Mouse (Mus musculus) layer of hippocampus, postnatal 25 days (tissue): ENCODE data around the gene Uts2b. TPM values are rescaled to one million over a fixed set of nuclear protein-coding genes. Genes with fewer than 3 reads are reported as not detected.
A peak's percentile ranks its signal among the peaks of the same experiment; 100 is the strongest.

Source experiments
- DNase-seq, 2 experiments: peaks; one replicate each; pipeline ENCODE4 v3.0.0; 2022; ENCODE audit warnings: mixed read lengths in 2 of 2, low spot score in 1 of 2; ENCODE audit errors: extremely low spot score in 1 of 2
- total RNA-seq, 2 experiments: library from RNA; stranded (reverse); gene quantifications; 2 replicates each; pipeline ENCODE4 v1.2.3; 2021

Gene Uts2b
- total RNA-seq = not detected

DNA sequence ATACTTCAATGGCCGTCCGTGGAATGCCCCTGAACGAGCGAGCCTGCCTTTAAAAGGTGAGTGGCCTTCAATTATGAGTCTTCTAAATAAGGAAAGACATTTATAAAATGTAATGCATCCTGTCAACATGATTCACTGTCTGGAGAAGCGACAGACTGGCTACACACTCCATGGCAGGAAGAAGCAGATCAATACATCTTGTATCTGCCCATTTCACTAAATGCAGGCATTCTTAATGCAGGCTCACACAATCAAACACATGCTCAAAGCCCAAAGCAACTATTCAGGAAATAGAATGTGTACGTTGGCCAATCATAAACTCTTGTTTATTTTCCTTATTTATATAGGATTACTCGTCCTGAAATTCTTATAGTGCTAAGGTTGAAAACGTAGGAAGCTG, at the start of gene Uts2b:
Gene Uts2b (minus strand): TSS at position 49 of the 400 bp plus-strand sequence.
- no peak for DNase-seq

DNA sequence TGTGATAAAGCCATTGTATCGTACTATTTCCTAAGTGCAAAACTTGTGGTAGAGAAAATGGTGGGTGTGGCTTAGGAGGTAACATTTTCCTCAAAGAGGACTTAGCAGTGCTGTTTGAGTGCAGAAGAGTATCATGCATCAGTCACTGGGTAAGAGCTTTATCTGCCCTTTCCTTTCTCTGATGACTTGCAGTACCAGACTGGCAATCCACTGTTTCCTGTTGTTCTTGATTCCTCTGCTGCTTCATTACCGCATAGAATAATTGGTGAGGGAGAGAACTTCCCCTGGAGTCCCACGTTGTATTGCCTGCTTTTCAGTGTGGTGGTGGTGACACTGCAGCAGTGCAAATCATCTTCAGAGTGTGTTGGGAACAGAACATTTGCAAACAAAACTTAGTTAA, 47.6 kb upstream of the Uts2b start:
- no peak for DNase-seq

DNA sequence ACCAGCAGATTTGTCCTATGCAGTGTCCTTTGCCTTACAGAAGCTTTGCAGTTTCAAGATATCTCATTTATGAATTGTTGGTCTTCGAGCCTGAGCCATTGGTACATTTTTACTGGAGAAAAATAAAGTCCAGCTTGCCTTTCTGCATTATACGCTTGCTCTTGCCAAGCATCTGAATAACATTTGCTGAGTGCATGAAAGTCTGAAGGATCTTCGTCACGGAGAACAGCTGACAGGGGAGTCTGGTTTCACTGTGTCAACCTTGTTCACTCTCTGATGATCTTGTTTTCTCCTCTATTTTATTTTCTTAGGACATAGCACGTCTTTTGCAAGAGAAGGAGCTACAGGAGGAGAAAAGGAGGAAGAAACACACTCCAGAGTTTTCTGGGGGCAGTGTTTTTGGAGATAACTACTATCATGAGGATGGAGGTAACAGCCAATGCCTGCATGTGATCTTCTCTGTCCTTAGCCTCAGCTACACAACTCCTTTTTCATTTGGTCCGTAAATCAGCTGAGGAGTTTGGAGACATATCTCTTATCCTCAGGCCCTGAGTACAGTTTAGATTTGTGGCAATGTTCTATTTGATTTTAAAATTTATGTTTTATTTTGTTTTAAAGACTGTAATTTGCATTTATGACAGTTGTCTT, 47.0 kb upstream of the Uts2b start:
- no peak for DNase-seq

DNA sequence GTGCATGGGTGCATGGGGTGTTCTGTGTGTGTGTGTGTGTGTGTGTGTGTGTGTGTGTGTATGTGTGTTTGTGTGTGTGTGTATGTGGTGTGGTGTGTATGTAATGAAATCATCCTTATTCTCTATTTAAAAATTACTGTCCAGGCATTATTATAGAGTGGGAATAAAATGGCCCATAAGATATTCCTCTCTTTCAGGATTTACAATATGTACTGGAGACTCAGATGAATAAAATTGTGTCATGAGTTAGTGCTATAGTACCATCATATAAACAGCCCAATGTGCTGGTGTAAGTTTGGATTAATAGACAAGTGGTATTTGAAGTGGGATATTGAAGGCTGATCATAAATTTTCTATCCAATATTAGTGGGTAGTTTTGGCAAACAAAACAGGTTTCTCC, 34.1 kb upstream of the Uts2b start:
- DNase-seq = no peak

GRCm38 (mm10) chr16:27401579-27401978, 31.5 kb upstream of the Uts2b start:
- DNase-seq = no peak

DNA sequence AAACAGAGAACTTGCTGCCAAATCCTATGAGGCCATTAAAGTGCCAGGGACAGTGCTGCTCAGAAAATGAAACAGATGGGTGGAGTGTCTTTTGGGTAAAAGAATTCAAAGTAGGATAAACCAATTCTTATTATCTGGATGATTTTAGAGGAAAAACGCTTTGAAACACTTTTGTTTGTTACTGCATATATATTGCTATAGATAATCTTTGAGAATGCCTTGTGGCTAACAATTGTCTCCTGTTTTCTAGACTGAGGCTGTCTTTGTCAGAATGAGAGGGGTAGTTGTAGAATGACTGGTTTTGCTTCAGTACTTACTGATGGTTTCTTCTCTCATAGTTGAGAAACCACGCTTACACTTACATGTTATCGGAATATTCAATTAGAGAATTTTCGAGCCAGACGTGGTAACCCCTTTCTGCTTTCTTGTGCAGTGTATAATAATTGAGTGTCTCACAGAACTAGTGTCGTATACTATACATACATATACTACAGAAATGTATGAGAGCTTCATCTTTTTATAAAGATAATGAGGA, 29.7 kb upstream of the Uts2b start:
- no peak for DNase-seq

- no peak for DNase-seq
These were observed 29.1 kb upstream of the Uts2b start for GRCm38 (mm10) chr16:27399026-27399718.

DNA sequence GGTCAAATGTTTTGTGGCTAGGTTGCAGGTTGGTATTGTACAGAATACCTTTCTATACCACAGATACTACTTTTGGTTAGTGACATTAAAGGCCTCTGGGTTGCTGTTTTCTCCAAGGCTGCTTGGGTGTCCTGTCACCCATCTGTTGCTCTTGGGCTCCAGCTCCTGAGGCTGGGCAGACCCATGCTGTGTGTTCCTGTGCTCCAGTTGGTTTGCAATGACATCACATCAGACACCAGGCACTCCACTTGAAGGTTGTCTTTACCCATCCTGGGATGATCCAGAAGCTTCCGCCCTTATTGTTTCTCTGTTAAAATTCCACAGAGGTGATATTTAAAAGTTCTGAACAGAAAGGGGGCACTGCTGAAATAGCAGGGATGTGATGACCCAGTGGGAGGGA, 26.9 kb upstream of the Uts2b start:
- no peak for DNase-seq

DNA sequence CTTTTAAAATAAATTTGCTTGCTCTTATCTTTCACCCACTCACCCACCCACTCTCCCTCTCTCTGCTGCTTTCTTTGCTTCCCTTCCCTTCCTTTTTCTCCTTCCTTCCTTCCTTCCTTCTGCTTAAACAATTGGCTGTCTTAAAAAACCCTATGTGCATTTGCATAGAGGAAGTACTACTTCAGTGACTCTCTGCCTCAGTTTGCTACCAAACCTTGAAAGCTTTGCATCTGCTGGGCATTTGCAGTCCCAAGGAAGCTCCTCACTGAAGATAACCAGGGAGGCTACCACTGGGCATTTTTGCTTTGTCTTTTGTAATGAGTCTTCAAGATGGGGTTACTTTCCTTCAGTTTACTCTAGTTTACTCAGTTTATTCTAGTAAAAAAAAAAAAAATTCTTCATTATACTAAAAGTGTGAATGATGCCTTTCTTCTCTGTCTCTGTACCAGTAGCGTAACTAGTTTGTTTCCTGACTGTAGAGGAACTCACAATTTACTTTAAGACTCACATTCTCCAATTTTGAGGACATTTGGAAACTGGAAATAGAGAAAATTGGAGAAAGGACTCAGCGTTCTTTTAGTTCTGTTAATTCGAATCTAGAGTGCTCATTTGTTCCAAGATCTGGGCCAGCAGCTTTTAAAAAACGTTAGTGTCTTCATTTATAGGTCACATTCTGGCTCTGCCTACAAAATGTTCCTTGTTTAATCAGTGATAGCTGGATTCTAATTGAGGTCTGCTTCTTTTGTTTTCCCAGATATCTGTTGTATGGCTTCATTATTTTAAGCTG, 25.4 kb upstream of the Uts2b start:
- DNase-seq = no peak

DNA sequence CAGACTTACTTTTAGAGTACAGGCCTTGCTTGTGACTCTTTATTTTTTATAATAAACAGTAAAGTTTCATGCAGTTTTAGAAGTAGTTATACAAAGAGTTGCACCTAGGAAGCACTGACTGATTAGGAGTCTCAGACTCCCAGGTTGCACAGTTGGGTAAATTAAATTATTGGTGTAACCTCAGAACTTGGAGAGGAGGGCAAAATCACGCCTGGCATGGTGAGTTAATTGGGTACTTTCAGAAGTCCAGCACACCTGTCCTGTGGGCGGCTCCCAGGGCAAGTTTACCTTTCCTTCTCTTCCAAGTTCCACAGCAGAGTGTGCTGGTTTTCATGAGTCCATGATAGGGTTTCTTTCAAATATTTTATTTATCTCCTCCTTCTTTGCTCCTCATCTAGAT, 21.8 kb upstream of the Uts2b start:
- no peak for DNase-seq

- DNase-seq = no peak
These were observed 20.3 kb upstream of the Uts2b start for GRCm38 (mm10) chr16:27390306-27390705.

DNA sequence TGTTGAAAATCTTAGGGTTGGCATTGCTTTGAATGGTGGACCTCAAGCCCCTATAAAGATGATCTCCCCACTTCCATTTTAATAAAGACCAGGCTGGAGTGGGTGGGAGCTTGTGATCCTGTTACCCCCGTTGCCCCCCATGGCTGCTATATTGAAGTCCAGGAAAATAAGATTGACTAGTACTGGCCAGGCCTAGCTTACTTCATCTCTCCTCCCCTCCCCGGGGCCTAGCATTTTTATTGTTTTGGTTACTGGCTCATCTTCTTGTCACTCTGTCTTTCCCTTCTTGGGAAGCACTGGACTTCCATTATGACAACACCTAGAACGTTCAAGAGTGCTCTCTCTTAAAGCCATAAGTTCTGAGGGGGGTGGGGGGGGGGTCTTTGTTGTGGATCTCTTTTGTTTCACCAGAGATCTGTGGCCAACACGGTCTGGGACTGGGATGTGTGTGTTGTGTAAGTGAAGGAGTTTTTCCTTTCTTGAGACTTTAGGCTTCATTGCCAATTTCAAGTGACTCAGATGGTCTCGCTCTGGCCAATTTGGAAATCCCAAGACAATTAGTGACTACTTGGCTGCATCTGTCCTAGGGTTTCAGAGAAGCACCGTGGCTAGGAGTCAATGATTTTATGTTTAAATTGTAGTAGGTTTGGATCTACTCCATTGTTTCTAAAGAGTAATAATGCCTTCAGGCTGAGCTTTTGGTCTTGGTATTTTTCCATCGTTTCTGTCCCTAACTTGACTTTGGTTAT, 19.7 kb upstream of the Uts2b start:
- DNase-seq = no peak

DNA sequence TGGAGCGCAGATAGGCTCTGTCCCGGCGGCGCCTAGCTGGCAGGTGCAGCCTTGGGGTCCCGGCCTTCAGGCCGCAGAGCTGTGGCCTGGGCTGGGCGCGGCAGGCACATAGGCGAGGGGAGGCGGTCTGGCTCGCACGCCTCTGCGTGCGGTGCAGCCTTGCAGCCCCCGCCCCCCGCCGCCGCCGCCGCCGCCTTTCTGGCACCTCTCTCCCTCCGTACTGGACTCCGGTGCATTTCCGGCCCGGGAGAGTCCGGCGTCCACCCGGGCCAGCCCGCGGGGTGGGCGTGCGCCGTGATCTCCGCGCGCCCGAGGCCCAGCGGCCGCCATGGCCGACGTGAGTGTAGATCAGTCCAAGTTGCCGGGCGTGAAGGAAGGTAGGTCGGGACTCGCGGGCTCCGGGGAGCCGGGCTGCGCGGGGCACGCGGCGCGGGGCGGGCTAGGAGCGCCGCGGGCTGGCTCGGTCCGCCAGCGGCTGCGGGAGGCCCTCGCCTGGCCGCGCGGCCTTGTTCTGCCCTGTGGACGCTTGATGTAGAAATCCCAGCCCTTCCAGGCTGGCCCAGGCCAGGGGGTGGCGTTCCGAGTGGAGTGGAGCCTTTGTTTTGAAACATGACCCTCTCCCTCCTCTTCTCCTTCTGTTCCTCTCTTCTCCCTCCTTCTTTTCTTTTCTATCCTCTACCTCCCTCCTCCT, 18.9 kb upstream of the Uts2b start, which contains the start of gene Ccdc50:
Gene Ccdc50 (plus strand): TSS at position 109 of the 691 bp plus-strand sequence.
- peak; percentile 58 to 73 for DNase-seq

- no peak for DNase-seq
These were observed 17.9 kb upstream of the Uts2b start for GRCm38 (mm10) chr16:27387634-27388611.

- DNase-seq = no peak
These were observed 16.9 kb upstream of the Uts2b start for GRCm38 (mm10) chr16:27386850-27387407.

- DNase-seq = no peak
These were observed 15.6 kb upstream of the Uts2b start for GRCm38 (mm10) chr16:27385649-27386048.

DNA sequence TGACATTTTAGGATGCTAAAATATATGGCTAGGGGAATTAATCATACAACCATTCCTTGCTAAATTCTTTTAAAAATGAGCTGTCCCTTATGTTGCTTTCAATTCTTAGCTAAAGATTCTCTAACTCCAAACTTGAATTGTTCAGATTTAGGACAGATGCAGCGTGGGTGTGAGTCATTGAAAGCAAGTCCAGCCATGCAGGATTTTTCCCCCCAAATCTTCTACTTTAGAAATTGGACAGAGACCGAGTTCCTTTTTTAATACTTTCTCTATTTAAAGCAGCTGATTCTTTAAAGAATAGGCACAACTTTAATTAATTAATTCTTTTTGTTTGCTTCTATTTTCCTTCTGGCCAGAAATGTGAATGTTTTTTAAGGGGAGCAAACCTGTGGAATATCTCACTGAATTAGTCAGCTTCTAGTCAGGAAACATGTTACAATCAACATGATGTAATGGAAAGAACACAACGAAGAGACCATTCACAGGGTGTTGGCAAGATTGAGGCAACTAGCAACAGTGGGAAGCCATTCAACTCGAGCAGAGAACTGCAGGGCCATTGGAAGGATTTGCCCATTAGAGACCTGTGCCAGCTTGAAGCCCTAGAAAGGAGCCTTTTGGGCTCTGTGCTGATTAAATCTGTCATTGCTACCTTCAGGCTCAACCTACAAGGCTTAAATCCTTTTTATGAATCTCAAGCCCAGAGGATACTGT, 15.0 kb upstream of the Uts2b start:
- DNase-seq = no peak

GRCm38 (mm10) chr16:27382217-27382616, 12.2 kb upstream of the Uts2b start:
- DNase-seq = no peak
